Mouse (Mus musculus): ENCODE measurements around the gene Olfr1288. TPM values are rescaled to one million over a fixed set of nuclear protein-coding genes. Genes with fewer than 3 reads are reported as not detected.

Gene Olfr1288
- total RNA-seq (2015) (not detected in 2 replicates), total RNA-seq (2017) (not detected in 2 replicates)

GRCm38 (mm10) chr2:111473801-111474200, at the start of gene Olfr1288:
Gene Olfr1288, plus strand, starts transcription at chr2:111474101.
- no peak for ATAC-seq (ENCODE audit: poor library complexity, severe bottlenecking)

DNA sequence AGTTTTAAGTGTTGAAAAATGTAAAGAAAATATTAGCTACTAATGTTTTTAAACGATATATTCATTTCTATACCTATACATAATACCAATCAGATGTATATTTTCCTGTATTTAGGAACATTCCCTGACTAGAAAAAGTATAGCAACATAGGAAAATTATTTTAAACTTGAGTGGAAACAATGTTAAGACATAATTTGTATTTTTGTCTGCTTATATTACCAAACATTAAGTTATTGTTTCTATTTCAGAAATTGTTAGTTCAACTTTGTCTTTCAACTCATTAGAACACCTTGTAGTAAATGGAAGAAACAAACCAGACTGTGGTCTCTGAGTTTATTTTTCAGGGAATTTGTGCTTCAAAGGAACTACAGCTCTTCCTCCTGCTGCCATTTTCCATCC, 25.1 kb upstream of the Olfr1288 start, which contains the start of gene Olfr1287:
Olfr1287 (plus strand) TSS at position 301 of the 400 bp plus-strand sequence.
- ATAC-seq (ENCODE audit: poor library complexity, severe bottlenecking) = no peak

DNA sequence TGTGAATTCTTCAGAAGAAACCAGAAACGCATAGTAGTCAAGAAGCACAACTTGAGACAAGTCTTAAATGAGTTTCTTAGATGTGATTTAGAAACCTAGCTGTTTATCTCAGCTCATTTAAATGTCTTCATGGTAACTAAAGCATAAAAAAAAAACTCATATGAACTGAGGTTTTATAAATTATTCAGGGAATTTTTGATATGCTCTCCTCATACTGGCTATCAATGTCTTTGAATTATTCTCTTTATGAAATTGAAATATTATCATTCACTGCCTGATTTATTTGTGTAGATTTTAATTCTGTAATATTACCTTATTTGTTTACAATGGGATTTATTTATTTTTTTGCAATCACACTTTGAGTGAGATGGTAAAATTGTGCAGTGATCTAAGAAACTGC, 6.6 kb downstream of the Olfr1288 start, which contains the start of gene Olfr1289:
Olfr1289 (plus strand) TSS at position 301 of the 400 bp plus-strand sequence.
- ATAC-seq (ENCODE audit: poor library complexity, severe bottlenecking) = no peak

GRCm38 (mm10) chr2:111493729-111494128, 19.8 kb downstream of the Olfr1288 start, which contains the start of gene Olfr1290:
Gene Olfr1290, minus strand, starts transcription at chr2:111493829.
- no peak for ATAC-seq (ENCODE audit: poor library complexity, severe bottlenecking)

DNA sequence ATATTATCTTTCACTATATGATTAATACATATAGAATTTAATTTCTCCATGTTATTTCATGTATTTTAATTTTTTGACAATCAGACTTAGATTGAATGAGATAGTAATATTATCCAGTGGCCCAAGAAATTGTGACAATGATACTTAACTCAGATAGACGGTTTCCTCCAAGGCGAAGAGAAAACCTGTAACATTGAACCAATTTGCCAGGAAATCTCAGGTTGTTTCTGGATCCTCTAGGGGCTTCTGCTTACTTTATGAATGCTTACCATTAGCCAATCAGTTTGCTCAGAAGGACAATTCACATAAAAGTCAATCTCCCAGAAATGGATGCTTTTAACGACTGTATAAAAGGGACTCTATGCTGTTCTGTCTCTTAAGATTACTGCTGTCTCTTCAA, 23.0 kb downstream of the Olfr1288 start, which contains the start of gene Olfr1291-ps1:
Olfr1291-ps1 (plus strand) TSS at position 301 of the 400 bp plus-strand sequence.
- no peak for ATAC-seq (ENCODE audit: poor library complexity, severe bottlenecking)

DNA sequence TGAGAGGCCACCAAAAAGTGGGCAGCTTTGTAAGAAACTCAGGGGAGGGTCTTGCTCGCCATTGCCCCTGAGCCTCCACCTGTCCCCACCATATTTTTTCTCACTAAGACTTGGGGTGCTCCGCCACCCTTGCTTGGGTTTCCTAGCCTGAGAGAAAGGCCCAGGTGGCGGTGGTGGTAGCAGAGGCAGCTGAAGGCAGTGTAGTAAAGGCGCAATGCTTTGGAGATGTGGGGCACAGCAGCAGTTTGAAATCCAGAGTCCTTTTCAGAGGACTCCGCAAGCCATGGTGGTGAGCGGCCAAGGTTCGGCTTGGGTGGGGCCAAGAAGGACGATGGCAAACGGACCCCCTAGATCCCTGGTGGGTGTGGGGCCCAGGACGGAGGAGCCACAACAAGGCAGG, 43.5 kb downstream of the Olfr1288 start:
- no peak for ATAC-seq (ENCODE audit: poor library complexity, severe bottlenecking)

DNA sequence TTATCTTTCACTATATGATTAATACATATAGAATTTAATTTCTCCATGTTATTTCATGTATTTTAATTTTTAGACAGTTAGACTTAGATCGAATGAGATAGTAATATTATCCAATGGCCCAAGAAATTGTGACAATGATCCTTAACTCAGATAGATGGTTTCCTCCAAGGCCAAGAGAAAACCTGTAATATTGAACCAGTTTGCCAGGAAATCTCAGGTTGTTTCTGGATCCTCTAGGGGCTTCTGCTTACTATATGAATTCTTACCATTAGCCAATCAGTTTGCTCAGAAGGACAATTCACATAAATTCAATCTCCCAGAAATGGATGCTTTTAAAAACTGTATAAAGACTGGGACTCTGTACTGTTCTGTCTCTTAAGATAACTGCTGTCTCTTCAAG, 51.0 kb downstream of the Olfr1288 start, which contains the start of gene Olfr1293-ps:
Olfr1293-ps (plus strand) TSS at position 301 of the 400 bp plus-strand sequence.
- ATAC-seq (ENCODE audit: poor library complexity, severe bottlenecking) = no peak

Other genes with a start within 250 kb of the Olfr1288 start
- not detected in 2 replicates for gene 4930430A15Rik, start 244.5 kb upstream of the Olfr1288 start, total RNA-seq (2015)
- gene 4930430A15Rik, start 244.5 kb upstream of the Olfr1288 start, total RNA-seq (2017) = not detected in 2 replicates
- gene Olfr1275, start 238.8 kb upstream of the Olfr1288 start, total RNA-seq (2015) = not detected in 2 replicates
- gene Olfr1275, start 238.8 kb upstream of the Olfr1288 start, total RNA-seq (2017) = not detected in 2 replicates
- gene Olfr1276, start 219.6 kb upstream of the Olfr1288 start, total RNA-seq (2015) = not detected in 2 replicates
- gene Olfr1276, start 219.6 kb upstream of the Olfr1288 start, total RNA-seq (2017) = not detected in 2 replicates
- not detected in 2 replicates for gene Olfr1277, start 200.0 kb upstream of the Olfr1288 start, total RNA-seq (2015)
- gene Olfr1277, start 200.0 kb upstream of the Olfr1288 start, total RNA-seq (2017) = not detected in 2 replicates
- gene Olfr1278, start 184.0 kb upstream of the Olfr1288 start, total RNA-seq (2015) = not detected in 2 replicates
- not detected in 2 replicates for gene Olfr1278, start 184.0 kb upstream of the Olfr1288 start, total RNA-seq (2017)
- not detected in 2 replicates for gene Olfr1279, start 173.5 kb upstream of the Olfr1288 start, total RNA-seq (2015)
- gene Olfr1279, start 173.5 kb upstream of the Olfr1288 start, total RNA-seq (2017) = not detected in 2 replicates
- not detected in 2 replicates for gene Olfr1280, start 160.1 kb upstream of the Olfr1288 start, total RNA-seq (2015)
- not detected in 2 replicates for gene Olfr1280, start 160.1 kb upstream of the Olfr1288 start, total RNA-seq (2017)
- gene Olfr1281, start 147.6 kb upstream of the Olfr1288 start, total RNA-seq (2015) = not detected in 2 replicates
- not detected in 2 replicates for gene Olfr1281, start 147.6 kb upstream of the Olfr1288 start, total RNA-seq (2017)
- not detected in 2 replicates for gene Olfr1282, start 138.0 kb upstream of the Olfr1288 start, total RNA-seq (2015)
- gene Olfr1282, start 138.0 kb upstream of the Olfr1288 start, total RNA-seq (2017) = not detected in 2 replicates
- gene Olfr1283, start 107.3 kb upstream of the Olfr1288 start, total RNA-seq (2015) = not detected in 2 replicates
- gene Olfr1283, start 107.3 kb upstream of the Olfr1288 start, total RNA-seq (2017) = not detected in 2 replicates
- gene Olfr1284, start 98.6 kb upstream of the Olfr1288 start, total RNA-seq (2015) = not detected in 2 replicates
- not detected in 2 replicates for gene Olfr1284, start 98.6 kb upstream of the Olfr1288 start, total RNA-seq (2017)
- not detected in 2 replicates for gene Olfr1286, start 51.0 kb upstream of the Olfr1288 start, total RNA-seq (2015)
- 0.18 TPM in 1 of 2 replicates, not detected in the other for gene Olfr1286, start 51.0 kb upstream of the Olfr1288 start, total RNA-seq (2017)
- gene Olfr1287, start 25.0 kb upstream of the Olfr1288 start, total RNA-seq (2015) = not detected in 2 replicates
- gene Olfr1287, start 25.0 kb upstream of the Olfr1288 start, total RNA-seq (2017) = not detected in 2 replicates
- not detected in 2 replicates for gene Olfr1289, start 6.7 kb downstream of the Olfr1288 start, total RNA-seq (2015)
- gene Olfr1289, start 6.7 kb downstream of the Olfr1288 start, total RNA-seq (2017) = not detected in 2 replicates
- gene Olfr1290, start 19.7 kb downstream of the Olfr1288 start, total RNA-seq (2015) = not detected in 2 replicates
- not detected in 2 replicates for gene Olfr1290, start 19.7 kb downstream of the Olfr1288 start, total RNA-seq (2017)
- not detected in 2 replicates for gene Olfr1291-ps1, start 23.1 kb downstream of the Olfr1288 start, total RNA-seq (2015)
- not detected in 2 replicates for gene Olfr1291-ps1, start 23.1 kb downstream of the Olfr1288 start, total RNA-seq (2017)
- gene Olfr1293-ps, start 51.1 kb downstream of the Olfr1288 start, total RNA-seq (2015) = not detected in 2 replicates
- gene Olfr1293-ps, start 51.1 kb downstream of the Olfr1288 start, total RNA-seq (2017) = not detected in 2 replicates
- gene Olfr1294, start 66.2 kb downstream of the Olfr1288 start, total RNA-seq (2015) = not detected in 2 replicates
- not detected in 2 replicates for gene Olfr1294, start 66.2 kb downstream of the Olfr1288 start, total RNA-seq (2017)
- not detected in 2 replicates for gene Olfr1295, start 95.6 kb downstream of the Olfr1288 start, total RNA-seq (2015)
- not detected in 2 replicates for gene Olfr1295, start 95.6 kb downstream of the Olfr1288 start, total RNA-seq (2017)
- gene Olfr1297, start 152.4 kb downstream of the Olfr1288 start, total RNA-seq (2015) = not detected in 2 replicates
- not detected in 2 replicates for gene Olfr1297, start 152.4 kb downstream of the Olfr1288 start, total RNA-seq (2017)
- not detected in 2 replicates for gene Olfr1298, start 175.1 kb downstream of the Olfr1288 start, total RNA-seq (2015)
- gene Olfr1298, start 175.1 kb downstream of the Olfr1288 start, total RNA-seq (2017) = not detected in 2 replicates
- gene Olfr1299, start 187.3 kb downstream of the Olfr1288 start, total RNA-seq (2015) = not detected in 2 replicates
- gene Olfr1299, start 187.3 kb downstream of the Olfr1288 start, total RNA-seq (2017) = not detected in 2 replicates